Mouse (Mus musculus): ENCODE measurements around the gene Astn2. TPM values are rescaled to one million over a fixed set of nuclear protein-coding genes. Genes with fewer than 3 reads are reported as not detected.

Gene Astn2
- total and polyA plus RNA-seq, 2 experiments, result 0.77 to 1.2 TPM

DNA sequence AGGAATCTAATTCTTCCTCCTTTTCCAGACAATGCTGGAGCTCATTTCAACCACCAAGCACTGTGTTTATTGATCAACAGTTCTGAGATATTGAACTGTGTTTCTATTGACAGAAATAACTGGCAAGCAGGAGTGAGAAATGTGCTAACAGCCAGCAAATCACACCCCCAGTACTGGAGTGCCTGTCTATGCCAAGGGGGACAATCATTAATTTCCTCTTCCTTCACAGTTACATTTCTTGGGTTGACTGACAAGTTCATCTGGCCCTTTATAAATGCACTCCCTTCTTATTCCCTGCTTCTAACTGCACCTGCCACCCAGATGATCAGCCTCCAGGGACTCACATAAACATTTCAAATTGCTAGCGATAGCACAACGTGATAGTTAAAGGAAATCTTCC is 584.2 kb downstream of the Astn2 start:
- TF ChIP-seq POLR2A (IDR thresholded peaks at IDR 0.05; ENCODE audit: extremely low read depth, insufficient read depth, low read length) (no peak), CTCF (IDR thresholded peaks at IDR 0.05; ENCODE audit: low read depth, low read length) (no peak)
- 79% methylated on average over 2 of the region's 2 CpGs for WGBS
- Histone ChIP-seq H3K36me3 (ENCODE audit: control insufficient read depth, insufficient read depth, low read length) (no peaks in the 10 kb centered on the region), H3K4me1 (ENCODE audit: control insufficient read depth, insufficient read depth, low read length) (no peaks in the 10 kb centered on the region; the same call in 1 of the 2 replicates), H3K27me3 (ENCODE audit: control insufficient read depth, insufficient read depth, low read length) (no peaks in the 10 kb centered on the region), H3K4me3 (ENCODE audit: insufficient read depth, low read depth, low read length) (no peak overlapping the region), H3K9ac (ENCODE audit: low read depth, low read length) (no peak overlapping the region), H3K79me2 (ENCODE audit: control insufficient read depth, insufficient read depth, low read length) (no peaks in the 10 kb centered on the region), H3K27ac (replicated peaks; ENCODE audit: insufficient read depth, low read depth, low read length) (no peak overlapping the region)
- peak; percentile 56 for DNase-seq (ENCODE audit: extremely low read depth, low read depth, low spot score)

DNA sequence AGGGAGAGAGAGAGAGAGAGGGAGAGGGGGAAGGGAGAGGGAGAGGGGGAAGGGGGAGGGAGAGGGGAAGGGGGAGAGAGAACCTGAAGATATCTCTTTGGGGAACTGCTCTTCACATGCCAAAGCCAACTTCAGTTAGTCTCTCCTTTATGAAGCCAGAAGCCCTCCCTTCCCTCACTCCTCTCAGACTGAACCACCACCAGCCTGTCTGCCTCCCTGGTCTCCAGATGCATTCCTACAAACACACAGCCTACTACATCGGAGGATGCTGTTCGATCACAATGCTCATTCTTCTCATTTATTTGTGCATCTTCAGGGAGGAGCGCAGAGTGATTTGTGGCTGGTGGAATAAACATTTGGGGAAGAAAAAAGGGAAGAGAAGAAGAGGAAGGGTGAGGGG is 584.6 kb downstream of the Astn2 start:
- Histone ChIP-seq H3K27me3 (ENCODE audit: control insufficient read depth, insufficient read depth, low read length) (no peaks in the 10 kb centered on the region), H3K4me3 (ENCODE audit: insufficient read depth, low read depth, low read length) (no peak overlapping the region), H3K27ac (replicated peaks; ENCODE audit: insufficient read depth, low read depth, low read length) (no peak overlapping the region), H3K36me3 (ENCODE audit: control insufficient read depth, insufficient read depth, low read length) (no peaks in the 10 kb centered on the region), H3K4me1 (ENCODE audit: control insufficient read depth, insufficient read depth, low read length) (no peaks in the 10 kb centered on the region; the same call in 1 of the 2 replicates), H3K79me2 (ENCODE audit: control insufficient read depth, insufficient read depth, low read length) (no peaks in the 10 kb centered on the region), H3K9ac (ENCODE audit: low read depth, low read length) (no peak overlapping the region)
- TF ChIP-seq CTCF (IDR thresholded peaks at IDR 0.05; ENCODE audit: low read depth, low read length) (no peak), POLR2A (IDR thresholded peaks at IDR 0.05; ENCODE audit: extremely low read depth, insufficient read depth, low read length) (no peak)
- WGBS, result 65% methylated on average over 3 of the region's 3 CpGs
- no peak for DNase-seq (ENCODE audit: extremely low read depth, low read depth, low spot score)

DNA sequence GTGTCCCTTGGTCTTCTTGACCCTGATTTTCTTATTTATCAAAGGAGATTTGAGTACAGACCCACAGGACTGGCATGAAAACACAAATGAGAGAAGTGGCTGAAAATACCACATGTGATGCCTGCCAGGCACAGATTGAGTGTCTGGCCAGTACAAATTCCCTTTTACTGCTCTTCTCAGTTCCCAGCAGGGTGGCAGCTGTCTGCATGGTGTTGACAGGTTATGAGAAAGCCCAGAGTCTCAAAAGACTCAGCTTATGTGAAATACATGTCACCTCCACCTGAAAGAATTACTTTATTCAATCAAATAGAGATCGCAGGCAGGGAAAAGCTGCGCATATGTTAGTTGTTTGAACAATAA is 590.3 kb downstream of the Astn2 start:
- no peak overlapping the region for H3K9ac ChIP-seq (ENCODE audit: low read depth, low read length)
- H3K36me3 ChIP-seq (ENCODE audit: control insufficient read depth, insufficient read depth, low read length), result no peaks in the 10 kb centered on the region
- H3K27ac ChIP-seq (replicated peaks; ENCODE audit: insufficient read depth, low read depth, low read length), result no peak overlapping the region
- TF ChIP-seq POLR2A (IDR thresholded peaks at IDR 0.05; ENCODE audit: extremely low read depth, insufficient read depth, low read length), result no peak
- no peaks in the 10 kb centered on the region for H3K27me3 ChIP-seq (ENCODE audit: control insufficient read depth, insufficient read depth, low read length)
- DNase-seq (ENCODE audit: extremely low read depth, low read depth, low spot score), result no peak
- no peak overlapping the region for H3K4me3 ChIP-seq (ENCODE audit: insufficient read depth, low read depth, low read length)
- H3K4me1 ChIP-seq (ENCODE audit: control insufficient read depth, insufficient read depth, low read length), result no peaks in the 10 kb centered on the region
- no peaks in the 10 kb centered on the region for H3K79me2 ChIP-seq (ENCODE audit: control insufficient read depth, insufficient read depth, low read length)
- WGBS, result 84% methylated on average over 2 of the region's 2 CpGs

DNA sequence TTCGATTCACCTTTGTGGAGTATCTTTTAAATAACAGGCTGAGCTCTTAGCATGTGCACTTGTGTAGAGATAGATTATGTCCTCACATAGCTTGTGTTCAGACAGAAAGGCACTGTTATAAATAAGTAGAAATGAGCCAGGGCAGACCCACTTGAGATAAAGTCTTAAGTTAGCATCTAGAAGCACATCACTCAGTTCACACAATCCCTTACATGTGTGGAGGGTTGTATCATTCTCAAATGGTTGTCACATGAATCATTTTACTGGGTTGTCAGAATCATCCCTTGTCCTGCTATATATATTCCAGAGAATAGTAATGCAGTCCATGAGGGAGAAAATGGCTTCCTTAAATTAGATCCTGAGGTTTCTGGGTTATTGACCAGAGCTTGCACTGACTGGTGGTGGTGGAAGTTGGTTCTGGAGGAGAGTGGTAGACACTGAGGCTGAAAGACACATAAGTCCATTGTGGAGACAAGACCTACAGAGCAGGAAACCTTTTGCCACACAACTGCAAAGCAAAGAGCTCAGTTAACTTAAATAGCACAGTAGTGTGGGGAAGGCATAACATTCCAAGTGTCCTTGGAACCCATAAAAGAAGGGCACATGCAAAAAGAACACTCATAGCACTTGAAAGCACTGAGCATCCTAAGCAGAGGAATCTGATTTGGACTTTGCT is 590.8 kb downstream of the Astn2 start:
- no peak overlapping the region for H3K27ac ChIP-seq (replicated peaks; ENCODE audit: insufficient read depth, low read depth, low read length)
- H3K9ac ChIP-seq (ENCODE audit: low read depth, low read length), result no peak overlapping the region
- no peaks in the 10 kb centered on the region for H3K36me3 ChIP-seq (ENCODE audit: control insufficient read depth, insufficient read depth, low read length)

DNA sequence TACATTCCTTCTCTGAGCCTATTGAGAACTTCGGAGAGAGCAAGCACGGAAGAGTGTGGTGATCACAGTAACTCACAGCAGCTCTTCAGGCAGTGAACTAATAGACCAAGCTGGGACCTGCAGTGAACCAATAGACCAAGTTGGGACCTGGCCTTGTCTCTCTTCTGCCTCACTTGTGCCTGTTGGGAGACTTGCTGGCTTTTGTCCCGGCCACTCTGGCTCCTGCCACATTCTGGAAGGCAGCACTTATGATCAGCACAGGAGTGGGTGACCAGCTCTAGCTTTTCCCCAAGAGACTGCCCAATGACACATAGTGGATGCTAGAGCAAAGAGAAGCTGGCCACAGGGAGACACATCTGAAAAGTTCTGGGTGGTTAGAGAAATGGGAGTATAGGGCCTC is 597.1 kb downstream of the Astn2 start:
- H3K9ac ChIP-seq (ENCODE audit: low read depth, low read length), result no peak overlapping the region
- no peaks in the 10 kb centered on the region for H3K27me3 ChIP-seq (ENCODE audit: control insufficient read depth, insufficient read depth, low read length)
- 87% methylated on average over 3 of the region's 3 CpGs for WGBS
- H3K4me1 ChIP-seq (ENCODE audit: control insufficient read depth, insufficient read depth, low read length), result no peaks in the 10 kb centered on the region
- H3K4me3 ChIP-seq (ENCODE audit: insufficient read depth, low read depth, low read length), result no peak overlapping the region
- TF ChIP-seq CTCF (IDR thresholded peaks at IDR 0.05; ENCODE audit: low read depth, low read length) (no peak), POLR2A (IDR thresholded peaks at IDR 0.05; ENCODE audit: extremely low read depth, insufficient read depth, low read length) (no peak)
- H3K27ac ChIP-seq (replicated peaks; ENCODE audit: insufficient read depth, low read depth, low read length), result no peak overlapping the region
- no peaks in the 10 kb centered on the region for H3K79me2 ChIP-seq (ENCODE audit: control insufficient read depth, insufficient read depth, low read length)
- H3K36me3 ChIP-seq (ENCODE audit: control insufficient read depth, insufficient read depth, low read length), result no peaks in the 10 kb centered on the region
- no peak for DNase-seq (ENCODE audit: extremely low read depth, low read depth, low spot score)

More for the DNA sequence above, 590.8 kb downstream of the Astn2 start:
- Histone ChIP-seq H3K27me3 (ENCODE audit: control insufficient read depth, insufficient read depth, low read length) (no peaks in the 10 kb centered on the region), H3K79me2 (ENCODE audit: control insufficient read depth, insufficient read depth, low read length) (no peaks in the 10 kb centered on the region), H3K4me1 (ENCODE audit: control insufficient read depth, insufficient read depth, low read length) (no peaks in the 10 kb centered on the region), H3K4me3 (ENCODE audit: insufficient read depth, low read depth, low read length) (no peak overlapping the region)
- no peak for DNase-seq (ENCODE audit: extremely low read depth, low read depth, low spot score)
- WGBS, result 71% methylated on average over 1 of the region's 1 CpGs
- TF ChIP-seq CTCF (IDR thresholded peaks at IDR 0.05; ENCODE audit: low read depth, low read length) (no peak), POLR2A (IDR thresholded peaks at IDR 0.05; ENCODE audit: extremely low read depth, insufficient read depth, low read length) (no peak)

DNA sequence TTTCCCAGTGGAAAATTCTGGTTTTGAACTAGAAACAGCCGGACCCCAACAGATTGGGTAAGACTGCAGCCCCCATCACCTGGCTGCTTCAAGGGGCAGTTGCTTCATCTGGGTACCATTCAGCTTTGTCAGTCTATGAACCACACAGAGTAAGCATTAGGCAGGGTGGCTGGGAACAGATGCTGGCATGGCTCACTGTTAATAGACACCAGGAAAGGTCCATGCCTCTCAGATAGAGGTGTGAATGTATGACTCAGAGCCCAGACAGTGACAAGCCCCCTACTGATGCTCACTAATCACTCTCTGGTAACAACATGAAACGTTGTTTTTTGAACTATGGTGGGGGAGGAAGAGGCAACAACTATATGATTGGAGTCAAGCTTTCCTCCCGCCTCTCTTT is 603.2 kb downstream of the Astn2 start:
- DNase-seq (ENCODE audit: extremely low read depth, low read depth, low spot score), result no peak
- WGBS, result 67% methylated on average over 3 of the region's 3 CpGs
- H3K9ac ChIP-seq (ENCODE audit: low read depth, low read length), result no peak overlapping the region
- TF ChIP-seq POLR2A (IDR thresholded peaks at IDR 0.05; ENCODE audit: extremely low read depth, insufficient read depth, low read length) (no peak), CTCF (IDR thresholded peaks at IDR 0.05; ENCODE audit: low read depth, low read length) (no peak)
- no peaks in the 10 kb centered on the region for H3K79me2 ChIP-seq (ENCODE audit: control insufficient read depth, insufficient read depth, low read length)
- no peak overlapping the region for H3K4me3 ChIP-seq (ENCODE audit: insufficient read depth, low read depth, low read length)
- H3K27me3 ChIP-seq (ENCODE audit: control insufficient read depth, insufficient read depth, low read length), result no peaks in the 10 kb centered on the region
- H3K36me3 ChIP-seq (ENCODE audit: control insufficient read depth, insufficient read depth, low read length), result no peaks in the 10 kb centered on the region
- no peaks in the 10 kb centered on the region for H3K4me1 ChIP-seq (ENCODE audit: control insufficient read depth, insufficient read depth, low read length)
- H3K27ac ChIP-seq (replicated peaks; ENCODE audit: insufficient read depth, low read depth, low read length), result no peak overlapping the region

Data from liver, adult 2 months (tissue).